Mouse (Mus musculus): ENCODE data around the gene Ywhah.

The Ywhah gene

DNA sequence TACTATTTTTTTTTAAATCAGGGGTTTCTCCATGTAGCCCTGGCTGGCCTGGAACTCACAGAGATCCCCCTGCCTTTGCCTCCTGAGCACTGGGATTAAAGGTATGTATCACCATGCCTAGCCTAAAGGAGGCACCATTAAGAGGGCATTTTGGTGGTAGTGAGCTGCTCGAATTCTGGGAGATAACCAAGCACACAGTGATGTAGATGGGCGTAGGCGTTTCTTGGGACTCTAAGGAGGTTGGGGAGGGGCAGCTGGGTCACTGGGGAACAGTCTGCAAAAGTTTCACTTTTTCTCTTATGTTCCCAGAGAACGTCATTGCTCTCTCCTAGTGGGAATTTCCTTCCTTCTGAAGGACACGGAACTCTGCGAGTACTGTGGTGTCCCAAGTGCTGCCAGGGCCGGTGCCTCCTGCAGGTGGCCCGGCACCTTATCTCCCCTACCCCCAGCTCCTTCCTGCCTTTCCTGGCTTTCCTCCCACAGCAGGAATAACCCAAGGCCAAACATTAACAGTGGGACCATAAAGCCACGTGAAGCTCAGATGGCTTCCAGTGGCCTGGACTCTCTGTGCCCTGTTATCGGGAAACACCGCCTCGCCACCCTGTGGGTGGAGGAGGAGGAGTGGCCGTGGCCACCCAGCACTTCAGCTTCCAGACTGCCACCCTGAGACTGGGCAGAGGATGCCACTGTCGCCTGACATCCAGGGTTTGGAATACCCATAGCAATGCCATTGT lies 34.4 kb downstream of the Ywhah start:
- no peak for DNase-seq (ENCODE audit: low spot score)

DNA sequence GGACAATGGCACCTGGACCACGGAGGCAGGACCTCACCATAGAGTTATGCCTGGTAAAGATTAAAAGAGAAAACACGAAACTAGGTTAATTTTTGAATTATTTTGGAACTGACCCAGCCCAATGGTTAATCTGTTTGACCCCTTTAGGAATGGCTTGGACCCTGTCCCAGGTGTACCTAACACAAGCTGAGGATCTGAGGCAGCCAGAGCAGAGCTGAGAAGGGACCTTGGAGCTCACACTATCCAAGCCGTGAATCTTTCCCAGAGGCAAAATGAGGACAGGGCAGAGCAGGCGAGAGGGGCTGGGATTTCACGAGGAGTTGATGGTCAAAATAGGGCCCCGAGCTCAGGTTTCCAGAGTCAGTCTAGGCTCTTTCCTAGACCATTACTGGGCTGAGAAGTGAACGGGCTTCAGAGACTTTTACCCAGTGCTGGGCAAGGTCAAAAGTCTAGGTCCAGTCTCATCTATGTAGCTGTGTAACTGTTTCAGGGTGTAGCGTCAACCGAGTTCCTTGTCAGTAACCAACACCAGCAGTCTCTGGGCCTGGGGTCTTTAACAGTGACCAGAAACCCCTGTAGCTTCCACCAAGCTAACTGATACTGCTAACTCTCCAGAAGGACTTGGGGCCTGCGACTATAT lies 37.6 kb downstream of the Ywhah start:
- DNase-seq (ENCODE audit: low spot score), result no peak

DNA sequence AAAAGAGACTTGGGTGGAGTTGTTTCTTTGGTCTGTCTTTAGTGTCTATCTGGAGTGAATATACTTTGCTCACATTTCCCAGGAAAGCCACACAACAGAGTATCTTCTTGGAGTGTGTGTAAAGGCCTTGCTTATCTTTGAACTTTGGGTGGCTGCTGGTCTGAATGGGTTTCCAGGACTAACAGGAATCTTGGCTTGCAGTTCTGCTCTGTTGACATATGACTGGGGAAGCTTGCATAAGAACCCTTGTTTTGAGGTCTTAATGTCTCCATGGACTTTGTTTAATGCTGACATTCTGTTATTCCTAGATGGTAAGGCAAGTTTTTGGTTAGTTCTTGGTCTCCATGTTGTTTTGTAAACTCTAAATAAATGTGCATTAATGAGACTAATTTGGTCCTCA lies 51.5 kb downstream of the Ywhah start:
- no peak for DNase-seq (ENCODE audit: low spot score)

DNA sequence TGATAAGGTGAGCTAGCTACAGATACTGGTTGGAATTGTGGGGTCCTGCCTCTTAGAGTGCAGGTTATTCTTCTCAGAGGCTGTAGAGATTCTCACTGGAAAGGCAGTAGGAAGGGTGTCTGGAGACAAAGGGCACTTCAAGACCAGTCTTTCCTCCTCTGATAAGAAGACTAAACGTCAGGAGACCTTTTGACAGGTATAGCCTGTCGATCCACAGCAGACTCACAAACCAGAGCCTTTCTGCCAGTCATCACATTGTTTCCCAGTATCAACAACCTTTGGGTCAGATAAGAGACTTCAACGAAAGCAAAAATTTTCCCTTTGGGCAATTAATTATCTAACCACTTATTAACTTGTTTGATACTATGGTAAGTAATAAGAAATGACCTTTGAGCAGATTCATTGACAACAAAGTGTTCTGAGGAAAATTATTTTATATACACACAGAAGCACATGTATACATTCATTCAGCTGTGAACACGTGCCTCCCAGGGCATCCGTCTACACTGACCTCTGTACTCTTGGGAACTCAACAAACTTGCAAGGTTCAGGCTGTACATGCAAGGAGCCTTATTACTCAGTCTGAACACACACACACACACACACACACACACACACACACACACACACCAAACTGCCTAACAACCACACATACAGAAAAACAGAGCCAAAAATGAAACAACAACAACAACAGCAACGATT lies 58.0 kb downstream of the Ywhah start:
- DNase-seq (ENCODE audit: low spot score), result no peak
